Mouse (Mus musculus): ENCODE data around the gene Slc35f6. TPM values are rescaled to one million over a fixed set of nuclear protein-coding genes. Genes with fewer than 3 reads are reported as not detected.

The Slc35f6 gene
- polyA plus RNA-seq, 1 experiment from 2014 or later = 24.4 TPM

DNA sequence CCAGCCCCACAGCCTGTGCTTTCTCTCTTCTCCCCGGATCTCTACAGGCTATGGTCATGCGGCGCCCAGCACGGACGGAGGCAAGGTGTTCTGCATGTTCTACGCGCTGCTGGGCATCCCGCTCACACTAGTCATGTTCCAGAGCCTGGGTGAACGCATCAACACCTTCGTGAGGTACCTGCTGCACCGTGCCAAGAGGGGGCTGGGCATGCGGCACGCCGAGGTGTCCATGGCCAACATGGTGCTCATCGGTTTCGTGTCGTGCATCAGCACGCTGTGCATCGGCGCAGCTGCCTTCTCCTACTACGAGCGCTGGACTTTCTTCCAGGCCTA, 25.9 kb upstream of the Slc35f6 start:
- H3K4me2 ChIP-seq (replicated peaks) = peak overlapping the region; percentile 97
- ATAC-seq (ENCODE audit: insufficient number of reproducible peaks, insufficient read depth, low FRiP score, low TSS enrichment) = no peak; the same call in 1 of the 2 replicates
- H3K4me1 ChIP-seq = peaks cover 14% of the 10 kb centered on the region
- no peaks in the 10 kb centered on the region for H3K9me3 ChIP-seq
- WGBS = 48% methylated on average over 22 of the region's 22 CpGs
- no peak overlapping the region for H3K27ac ChIP-seq
- no peaks in the 10 kb centered on the region for H3K36me3 ChIP-seq
- 0 out of 2 replicates have a peak overlapping the region, but pooled peaks have one; percentile 52 for H3K9ac ChIP-seq
- H3K27me3 ChIP-seq = peaks cover 30% of the 10 kb centered on the region
- peak overlapping the region; percentile 50 for H3K4me3 ChIP-seq

DNA sequence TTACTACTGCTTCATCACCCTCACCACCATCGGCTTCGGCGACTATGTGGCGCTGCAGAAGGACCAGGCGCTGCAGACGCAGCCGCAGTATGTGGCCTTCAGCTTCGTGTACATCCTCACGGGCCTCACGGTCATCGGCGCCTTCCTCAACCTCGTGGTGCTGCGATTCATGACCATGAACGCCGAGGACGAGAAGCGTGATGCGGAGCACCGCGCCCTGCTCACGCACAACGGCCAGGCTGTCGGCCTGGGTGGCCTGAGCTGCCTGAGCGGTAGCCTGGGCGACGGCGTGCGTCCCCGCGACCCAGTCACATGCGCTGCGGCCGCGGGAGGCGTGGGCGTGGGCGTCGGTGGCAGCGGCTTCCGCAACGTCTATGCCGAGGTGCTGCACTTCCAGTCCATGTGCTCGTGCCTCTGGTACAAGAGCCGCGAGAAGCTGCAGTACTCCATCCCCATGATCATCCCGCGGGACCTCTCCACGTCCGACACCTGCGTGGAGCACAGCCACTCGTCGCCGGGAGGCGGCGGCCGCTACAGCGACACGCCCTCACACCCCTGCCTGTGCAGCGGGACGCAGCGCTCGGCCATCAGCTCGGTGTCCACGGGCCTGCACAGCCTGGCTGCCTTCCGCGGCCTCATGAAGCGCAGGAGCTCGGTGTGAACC, 25.4 kb upstream of the Slc35f6 start:
- Histone ChIP-seq H3K9me3 (no peaks in the 10 kb centered on the region), H3K4me1 (peaks cover 14% of the 10 kb centered on the region), H3K4me3 (peak overlapping the region; percentile 50), H3K9ac (peak overlapping the region; percentile 52), H3K27me3 (peaks cover 30% of the 10 kb centered on the region), H3K36me3 (no peaks in the 10 kb centered on the region), H3K27ac (peak overlapping the region; percentile 41; the same call in 1 of the 2 replicates), H3K4me2 (replicated peaks) (peak overlapping the region; percentile 97)
- peak; percentile 42; the same call in 1 of the 2 replicates for ATAC-seq (ENCODE audit: insufficient number of reproducible peaks, insufficient read depth, low FRiP score, low TSS enrichment)
- WGBS = 3% methylated on average over 69 of the region's 69 CpGs

DNA sequence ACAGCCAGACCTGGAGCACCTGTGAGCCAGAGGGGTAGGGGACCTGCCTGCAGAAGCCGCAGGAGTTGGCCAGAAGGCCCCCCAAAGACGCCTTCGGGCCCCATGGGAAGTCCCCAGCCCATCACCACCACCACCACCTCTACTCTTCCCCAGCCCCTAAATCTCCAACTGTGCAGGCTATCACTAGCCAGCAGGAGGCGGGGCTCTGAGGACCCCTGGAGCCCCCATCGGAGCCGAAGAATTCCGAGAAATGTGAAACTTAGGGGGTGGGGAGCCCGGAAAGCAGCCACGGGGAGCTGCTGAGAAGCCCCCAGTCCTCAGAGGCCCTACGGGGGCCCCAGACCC, 24.9 kb upstream of the Slc35f6 start:
- Histone ChIP-seq H3K4me2 (replicated peaks) (peak overlapping the region; percentile 97), H3K27me3 (peaks cover 30% of the 10 kb centered on the region), H3K4me1 (peaks cover 14% of the 10 kb centered on the region), H3K4me3 (peak overlapping the region; percentile 50), H3K9me3 (no peaks in the 10 kb centered on the region), H3K9ac (peak overlapping the region; percentile 52), H3K36me3 (no peaks in the 10 kb centered on the region), H3K27ac (peak overlapping the region; percentile 41; the same call in 1 of the 2 replicates)
- 0% methylated on average over 10 of the region's 10 CpGs for WGBS
- peak; percentile 47 for ATAC-seq (ENCODE audit: insufficient number of reproducible peaks, insufficient read depth, low FRiP score, low TSS enrichment)

DNA sequence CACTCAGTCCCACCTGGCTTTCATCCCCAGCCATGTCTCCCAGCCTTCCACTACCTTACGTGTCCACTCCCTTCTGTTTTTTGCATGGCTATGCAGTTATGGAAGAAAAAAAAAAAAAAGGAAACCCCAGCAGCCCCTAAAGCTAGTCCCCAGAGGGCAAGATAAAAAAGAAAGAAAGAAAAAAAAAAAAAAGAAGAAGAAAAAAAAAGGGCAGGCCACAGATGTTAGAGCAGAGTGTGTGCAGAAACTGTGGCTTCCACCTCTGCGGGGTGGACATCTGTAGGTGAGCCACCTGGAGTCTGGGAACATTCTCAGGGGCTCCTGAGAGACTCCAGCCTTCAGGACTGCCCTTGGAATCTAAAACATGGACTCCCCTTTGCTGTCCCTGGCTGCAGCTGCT, 24.4 kb upstream of the Slc35f6 start:
- WGBS = 57% methylated on average over 2 of the region's 2 CpGs
- peaks cover 30% of the 10 kb centered on the region for H3K27me3 ChIP-seq
- peak overlapping the region; percentile 97 for H3K4me2 ChIP-seq (replicated peaks)
- no peak for ATAC-seq (ENCODE audit: insufficient number of reproducible peaks, insufficient read depth, low FRiP score, low TSS enrichment)
- no peaks in the 10 kb centered on the region for H3K9me3 ChIP-seq
- H3K27ac ChIP-seq = no peak overlapping the region
- H3K4me1 ChIP-seq = peaks cover 14% of the 10 kb centered on the region
- peak overlapping the region; percentile 50; the same call in 1 of the 2 replicates for H3K4me3 ChIP-seq
- peak overlapping the region; percentile 52; the same call in 1 of the 2 replicates for H3K9ac ChIP-seq
- no peaks in the 10 kb centered on the region for H3K36me3 ChIP-seq

DNA sequence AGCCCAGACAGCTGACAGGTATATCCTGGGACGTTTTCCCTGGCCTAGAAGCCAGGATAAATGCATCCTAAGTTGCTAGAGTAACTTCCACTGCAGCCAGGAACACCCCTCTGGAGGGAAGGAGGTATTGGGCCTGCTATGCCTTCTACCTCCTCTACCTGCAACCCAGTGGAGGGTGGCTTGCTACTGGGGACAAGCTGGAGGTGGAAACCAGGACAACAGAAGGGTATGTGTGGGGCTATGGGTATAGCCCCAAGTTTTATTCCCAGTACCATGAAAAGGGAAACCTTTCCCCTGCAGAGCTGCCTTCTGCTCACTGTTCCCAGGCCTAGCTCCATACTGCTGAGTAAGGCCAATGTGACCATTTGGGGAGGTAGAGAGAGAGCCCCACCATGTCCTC, 23.4 kb upstream of the Slc35f6 start:
- Histone ChIP-seq H3K27ac (no peak overlapping the region), H3K4me1 (peaks cover 14% of the 10 kb centered on the region), H3K9me3 (no peaks in the 10 kb centered on the region), H3K4me2 (replicated peaks) (no peak overlapping the region), H3K27me3 (peaks cover 27% of the 10 kb centered on the region), H3K9ac (no peak overlapping the region), H3K36me3 (no peaks in the 10 kb centered on the region), H3K4me3 (no peak overlapping the region)
- ATAC-seq (ENCODE audit: insufficient number of reproducible peaks, insufficient read depth, low FRiP score, low TSS enrichment) = no peak
- WGBS = 29% methylated on average over 1 of the region's 1 CpGs

DNA sequence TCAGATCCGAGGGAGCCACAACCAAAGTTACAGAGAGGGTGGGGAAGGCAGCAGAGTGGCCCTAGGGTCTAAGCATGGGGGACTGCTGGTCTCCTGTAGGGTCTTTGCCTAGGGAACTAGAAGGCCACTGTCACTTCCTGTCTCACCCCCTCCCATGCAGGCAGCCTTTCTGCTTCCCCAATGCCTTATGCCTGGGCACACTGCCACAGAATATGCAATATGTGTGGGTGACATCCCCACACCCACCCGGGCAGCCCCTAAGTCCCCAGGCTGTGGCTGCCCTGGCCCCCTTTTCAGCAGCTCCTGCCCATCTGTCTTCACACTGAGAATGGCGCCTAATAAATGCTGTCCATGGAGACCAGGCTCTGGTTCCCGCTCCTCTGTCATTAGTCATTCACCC, 22.8 kb upstream of the Slc35f6 start:
- H3K4me2 ChIP-seq (replicated peaks) = no peak overlapping the region
- no peak overlapping the region for H3K27ac ChIP-seq
- no peak for ATAC-seq (ENCODE audit: insufficient number of reproducible peaks, insufficient read depth, low FRiP score, low TSS enrichment)
- no peak overlapping the region for H3K9ac ChIP-seq
- H3K9me3 ChIP-seq = no peaks in the 10 kb centered on the region
- H3K4me3 ChIP-seq = no peak overlapping the region
- WGBS = 52% methylated on average over 4 of the region's 4 CpGs
- H3K36me3 ChIP-seq = no peaks in the 10 kb centered on the region
- H3K27me3 ChIP-seq = peaks cover 26% of the 10 kb centered on the region
- H3K4me1 ChIP-seq = peaks cover 14% of the 10 kb centered on the region

DNA sequence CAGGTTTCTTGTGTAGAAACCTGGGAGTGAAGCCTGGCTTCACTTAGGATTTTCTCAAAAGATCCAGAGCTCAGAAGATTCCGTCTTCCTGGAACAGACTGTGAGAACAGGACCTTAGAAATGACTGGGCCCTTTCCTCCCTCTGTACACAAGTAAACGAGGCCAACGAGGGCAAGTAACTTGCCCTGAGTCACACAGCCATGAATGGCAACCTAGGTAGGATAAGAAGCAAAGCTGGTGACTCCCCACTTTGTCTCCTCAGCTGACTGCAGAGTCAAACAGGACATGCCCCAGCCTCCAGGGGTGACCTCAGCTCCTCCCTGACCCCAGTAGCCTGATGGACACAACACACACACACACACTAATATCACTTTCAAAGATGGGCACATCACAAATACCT, 22.4 kb upstream of the Slc35f6 start:
- H3K9me3 ChIP-seq = no peaks in the 10 kb centered on the region
- H3K4me2 ChIP-seq (replicated peaks) = no peak overlapping the region
- no peak for ATAC-seq (ENCODE audit: insufficient number of reproducible peaks, insufficient read depth, low FRiP score, low TSS enrichment)
- no peak overlapping the region for H3K4me3 ChIP-seq
- peaks cover 14% of the 10 kb centered on the region for H3K4me1 ChIP-seq
- H3K36me3 ChIP-seq = no peaks in the 10 kb centered on the region
- H3K9ac ChIP-seq = no peak overlapping the region
- H3K27me3 ChIP-seq = peaks cover 25% of the 10 kb centered on the region
- no peak overlapping the region for H3K27ac ChIP-seq
- 69% methylated on average over 3 of the region's 3 CpGs for WGBS

DNA sequence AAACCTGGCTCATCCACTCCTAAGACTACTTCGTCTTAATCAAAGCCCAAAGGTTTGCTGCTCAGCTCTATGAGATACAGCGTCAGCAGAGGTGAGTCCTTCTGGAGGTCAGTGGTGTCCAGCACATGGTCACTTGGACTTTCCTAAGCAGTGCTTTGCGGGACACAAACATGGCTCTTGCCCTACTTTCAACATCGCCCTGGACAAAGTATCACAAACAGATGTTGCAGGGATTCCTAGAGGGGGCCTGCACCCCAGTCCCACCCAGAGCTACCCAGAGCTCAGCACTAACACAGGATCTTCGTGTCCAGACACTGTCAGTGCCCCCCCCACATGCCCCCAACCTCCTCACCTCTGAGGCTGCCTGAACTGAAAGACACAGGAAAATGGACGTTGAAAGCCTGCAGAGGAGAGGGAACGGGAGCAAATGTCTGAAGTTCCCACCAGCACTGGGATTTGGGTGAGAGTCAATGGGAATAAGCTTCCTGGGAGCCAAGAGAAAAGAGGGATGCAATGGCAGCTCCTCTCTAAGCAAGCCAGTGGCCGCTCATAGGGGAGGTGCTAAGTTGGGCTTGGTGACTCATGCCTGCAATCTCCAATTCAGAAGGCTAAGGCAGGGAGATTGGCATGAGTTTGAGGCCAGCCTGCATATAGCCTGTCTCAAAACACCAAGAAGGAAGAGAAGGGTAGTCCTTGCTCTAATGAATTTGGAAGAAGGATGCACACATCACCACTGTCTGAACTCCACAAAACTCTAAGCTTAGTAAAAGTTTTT, 21.2 kb upstream of the Slc35f6 start:
- Histone ChIP-seq H3K36me3 (no peaks in the 10 kb centered on the region), H3K27ac (no peak overlapping the region), H3K9ac (no peak overlapping the region), H3K4me3 (no peak overlapping the region), H3K4me1 (peaks cover 14% of the 10 kb centered on the region), H3K27me3 (peaks cover 14% of the 10 kb centered on the region), H3K9me3 (no peaks in the 10 kb centered on the region), H3K4me2 (replicated peaks) (no peak overlapping the region)
- WGBS = 76% methylated on average over 8 of the region's 8 CpGs
- ATAC-seq (ENCODE audit: insufficient number of reproducible peaks, insufficient read depth, low FRiP score, low TSS enrichment) = no peak

DNA sequence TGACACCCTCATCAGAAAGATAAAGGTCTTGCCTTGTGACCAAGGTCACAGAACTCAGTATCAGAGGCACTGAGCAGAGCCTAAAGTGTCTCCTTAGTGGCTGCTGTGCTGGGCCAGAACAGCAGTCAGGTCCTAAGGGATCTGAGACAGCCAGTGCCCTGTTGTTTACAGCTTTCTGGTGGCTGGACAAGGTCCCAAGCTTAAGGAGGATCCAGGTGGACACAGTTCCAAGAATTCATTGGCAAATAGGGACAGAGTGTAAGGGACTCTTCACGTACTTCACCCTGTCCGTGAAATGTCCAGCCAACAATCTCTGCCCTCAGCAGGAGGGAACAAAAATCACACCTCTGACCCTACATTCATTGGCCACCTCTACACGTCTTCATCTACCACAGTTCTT, 19.2 kb upstream of the Slc35f6 start:
- WGBS = 80% methylated on average over 3 of the region's 3 CpGs
- H3K4me1 ChIP-seq = no peaks in the 10 kb centered on the region
- no peaks in the 10 kb centered on the region for H3K36me3 ChIP-seq
- no peaks in the 10 kb centered on the region for H3K27me3 ChIP-seq
- no peak overlapping the region for H3K27ac ChIP-seq
- no peak for ATAC-seq (ENCODE audit: insufficient number of reproducible peaks, insufficient read depth, low FRiP score, low TSS enrichment)
- H3K4me2 ChIP-seq (replicated peaks) = no peak overlapping the region
- no peak overlapping the region for H3K4me3 ChIP-seq
- no peak overlapping the region for H3K9ac ChIP-seq
- no peaks in the 10 kb centered on the region for H3K9me3 ChIP-seq

DNA sequence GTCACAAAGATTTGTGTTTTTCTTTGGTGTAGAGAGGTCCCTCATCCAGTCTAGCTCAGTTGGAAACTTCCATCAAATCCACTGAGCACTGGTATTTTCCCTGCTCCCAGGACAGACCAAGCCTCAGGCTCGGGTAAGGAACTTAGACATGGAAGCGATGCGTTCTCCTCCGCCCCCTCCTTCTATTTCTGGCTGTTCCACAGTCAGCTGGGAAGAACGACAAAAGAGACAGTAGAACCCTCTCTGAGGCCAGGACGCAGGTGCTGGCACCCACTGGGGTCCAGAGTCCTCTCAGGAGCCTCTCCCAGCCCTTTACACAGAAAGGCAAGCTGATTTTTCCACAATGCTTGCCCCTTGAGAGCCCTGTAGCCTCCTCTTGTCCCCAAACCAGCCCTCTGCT, 17.3 kb upstream of the Slc35f6 start:
- 76% methylated on average over 6 of the region's 6 CpGs for WGBS
- ATAC-seq (ENCODE audit: insufficient number of reproducible peaks, insufficient read depth, low FRiP score, low TSS enrichment) = no peak
- Histone ChIP-seq H3K4me2 (replicated peaks) (no peak overlapping the region), H3K27ac (no peak overlapping the region), H3K9me3 (no peaks in the 10 kb centered on the region), H3K4me3 (no peak overlapping the region), H3K9ac (no peak overlapping the region), H3K27me3 (no peaks in the 10 kb centered on the region), H3K36me3 (no peaks in the 10 kb centered on the region), H3K4me1 (no peaks in the 10 kb centered on the region)

DNA sequence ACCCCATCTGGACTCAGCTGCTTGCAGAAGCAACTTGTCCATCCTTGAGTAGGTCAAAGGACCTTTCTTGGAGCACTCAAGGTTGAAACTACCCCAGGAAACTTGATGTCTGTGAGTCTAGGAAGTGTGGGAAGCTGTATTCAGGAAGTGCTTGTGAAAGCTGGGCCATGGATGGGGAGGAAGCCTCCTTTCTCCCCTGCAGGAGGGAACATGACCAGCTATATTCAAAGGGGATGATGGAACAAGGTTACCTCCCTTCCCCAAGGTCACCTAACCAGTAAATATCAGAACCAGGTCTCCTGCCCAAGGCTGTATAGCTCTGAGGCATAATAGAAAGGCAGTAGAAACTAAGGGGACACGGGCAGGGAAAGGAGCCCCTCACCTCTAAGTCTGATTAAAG, 15.6 kb upstream of the Slc35f6 start:
- Histone ChIP-seq H3K4me3 (no peak overlapping the region), H3K9ac (no peak overlapping the region), H3K27me3 (no peaks in the 10 kb centered on the region), H3K4me1 (no peaks in the 10 kb centered on the region), H3K27ac (no peak overlapping the region), H3K4me2 (replicated peaks) (no peak overlapping the region), H3K9me3 (no peaks in the 10 kb centered on the region), H3K36me3 (no peaks in the 10 kb centered on the region)
- ATAC-seq (ENCODE audit: insufficient number of reproducible peaks, insufficient read depth, low FRiP score, low TSS enrichment) = no peak
- WGBS = 57% methylated on average over 1 of the region's 1 CpGs

DNA sequence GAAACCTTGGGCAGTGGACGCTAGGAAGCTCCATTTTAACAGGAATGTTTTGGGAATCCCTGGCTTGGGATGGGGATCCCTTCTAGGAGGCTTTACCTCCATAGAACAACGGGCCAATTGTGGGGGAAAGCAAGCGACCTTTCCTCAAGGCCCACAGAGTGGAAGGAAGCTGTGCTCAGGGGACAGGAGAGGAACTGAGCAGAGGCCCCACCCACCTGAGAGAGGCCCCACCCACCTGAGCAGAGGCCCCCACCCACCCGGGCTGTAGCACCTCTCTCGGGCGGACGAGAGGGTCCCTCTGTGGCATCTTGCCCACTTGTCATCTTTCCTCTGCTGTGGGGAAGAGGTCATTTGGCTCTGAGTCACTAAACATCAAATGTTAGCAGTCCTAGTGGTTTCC, 10.7 kb upstream of the Slc35f6 start:
- Histone ChIP-seq H3K27ac (no peak overlapping the region), H3K27me3 (no peaks in the 10 kb centered on the region), H3K4me2 (replicated peaks) (no peak overlapping the region), H3K9me3 (no peaks in the 10 kb centered on the region), H3K9ac (no peak overlapping the region), H3K36me3 (no peaks in the 10 kb centered on the region), H3K4me1 (no peaks in the 10 kb centered on the region; the same call in 1 of the 2 replicates), H3K4me3 (no peak overlapping the region)
- 52% methylated on average over 7 of the region's 7 CpGs for WGBS
- ATAC-seq (ENCODE audit: insufficient number of reproducible peaks, insufficient read depth, low FRiP score, low TSS enrichment) = no peak
